Mouse (Mus musculus) right cerebral cortex, postnatal 4 days (tissue): ENCODE measurements around the gene Tns1.

Source experiments
- DNase-seq: peaks from one replicate; pipeline ENCODE4 v3.0.0-alpha.2; 2022

The Tns1 gene

DNA sequence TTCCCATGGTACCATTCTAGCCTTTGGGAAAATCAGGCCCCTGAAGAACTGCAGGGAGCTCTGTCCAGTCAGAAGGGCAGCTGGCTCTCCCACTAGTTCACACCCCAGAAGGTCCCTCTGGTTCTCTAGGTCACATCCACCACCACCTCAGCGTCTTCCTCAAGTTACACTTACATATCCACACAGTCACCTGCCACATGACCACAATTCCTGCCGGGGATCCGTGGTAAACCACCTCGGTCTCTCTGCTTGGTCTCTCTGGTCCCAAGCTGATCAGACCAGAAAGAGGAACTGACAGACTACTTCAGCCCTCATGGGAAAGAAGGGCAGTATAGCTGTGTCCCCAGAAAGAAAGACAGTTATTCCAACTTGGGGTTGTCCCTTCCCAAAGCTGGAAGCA lies 68.7 kb downstream of the Tns1 start:
- DNase-seq = no peak

DNA sequence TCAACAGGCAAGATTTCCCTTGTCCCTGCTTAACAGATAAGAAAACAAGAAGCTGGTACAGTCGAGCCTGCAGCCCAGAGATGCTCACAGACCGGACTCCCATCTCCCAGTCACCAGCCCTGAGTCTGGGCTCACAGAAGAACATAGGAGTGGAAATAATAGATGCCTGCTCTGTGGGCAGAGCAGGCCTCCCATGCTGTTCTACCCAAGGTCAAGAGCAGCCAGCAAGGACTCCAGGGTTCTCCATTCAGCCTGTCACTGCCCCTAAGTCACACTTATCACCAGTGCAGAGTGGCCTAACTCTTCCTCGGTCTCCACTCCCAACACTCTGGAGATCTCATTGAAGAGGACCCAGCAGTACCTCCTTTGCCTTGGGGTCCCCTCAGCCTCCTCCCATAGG lies 69.8 kb downstream of the Tns1 start:
- no peak for DNase-seq

DNA sequence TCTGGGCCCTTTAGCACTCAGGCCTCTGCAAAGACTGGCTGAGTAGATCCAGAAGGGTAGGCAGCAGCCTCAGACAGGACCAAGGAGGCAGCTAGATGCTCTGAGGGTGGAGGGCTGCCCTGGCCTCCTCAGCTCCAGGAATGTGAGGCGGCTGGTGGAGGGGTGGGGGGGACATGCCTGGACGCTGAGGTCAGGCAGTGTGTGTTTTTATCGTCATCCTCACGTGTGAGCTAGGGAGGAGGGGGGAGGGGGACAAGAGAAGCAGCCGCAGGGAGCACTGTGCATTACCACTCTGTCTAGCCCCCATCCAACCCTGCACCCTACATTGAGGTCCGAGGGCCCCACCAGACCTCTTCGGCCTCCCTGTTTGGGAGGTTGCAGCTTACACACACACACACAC lies 70.2 kb downstream of the Tns1 start:
- no peak for DNase-seq

DNA sequence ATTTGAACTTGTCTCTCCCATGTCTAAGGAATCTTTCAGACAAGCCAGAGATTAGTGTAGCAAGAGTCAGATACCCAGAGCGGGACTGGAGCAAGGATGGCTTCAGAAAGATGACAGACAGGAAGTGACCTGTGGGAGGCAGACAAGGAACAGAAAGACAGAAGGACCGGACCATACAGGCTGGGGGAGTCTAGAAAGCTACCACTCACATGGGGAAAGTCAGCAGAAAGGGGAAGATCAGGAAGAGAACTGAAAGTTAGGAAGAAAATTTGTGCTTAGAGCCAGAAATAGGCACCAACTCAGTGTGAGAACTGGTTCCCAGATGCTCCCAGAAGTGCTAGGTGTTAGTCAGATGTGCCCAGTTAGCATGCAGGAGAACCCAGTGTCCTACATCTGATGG lies 71.2 kb downstream of the Tns1 start:
- no peak for DNase-seq

DNA sequence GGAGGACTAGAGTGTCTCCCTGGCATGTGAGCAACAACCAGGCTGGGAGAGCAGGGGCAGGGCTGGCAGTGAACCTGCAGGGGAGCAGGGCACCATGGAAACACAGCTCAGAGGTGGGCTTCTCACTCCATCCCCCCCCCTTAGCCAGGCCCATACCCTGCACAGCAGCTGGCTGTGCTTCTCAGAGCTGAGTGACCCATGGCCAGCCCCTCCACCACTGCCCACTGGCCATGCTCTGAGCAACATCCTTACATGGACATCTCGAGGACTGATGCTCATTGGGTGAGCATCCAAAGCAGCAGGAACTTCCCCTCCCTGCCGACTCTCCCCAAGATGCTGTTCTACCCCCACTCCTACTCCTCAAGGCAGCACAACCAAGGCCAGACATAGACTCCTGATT lies 72.9 kb downstream of the Tns1 start:
- DNase-seq = no peak

DNA sequence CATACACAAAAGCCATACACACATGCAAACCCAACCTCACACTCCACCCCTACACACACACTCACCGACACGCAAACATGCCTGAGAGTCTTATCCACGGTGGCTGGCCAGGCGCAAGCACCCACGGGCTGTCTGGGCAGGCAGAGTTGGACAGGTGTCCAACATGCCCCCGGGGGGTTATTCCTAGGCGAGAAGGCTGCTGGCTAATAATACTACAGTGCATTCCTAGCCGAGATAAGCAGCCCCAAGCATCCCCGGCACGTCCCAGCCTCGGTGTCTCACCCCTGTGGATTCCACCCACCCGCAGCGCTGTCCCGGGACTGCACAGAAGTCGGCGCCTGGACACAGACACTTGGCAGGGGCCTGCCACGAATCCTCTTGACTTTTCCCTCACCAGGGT lies 74.8 kb downstream of the Tns1 start:
- DNase-seq = no peak

DNA sequence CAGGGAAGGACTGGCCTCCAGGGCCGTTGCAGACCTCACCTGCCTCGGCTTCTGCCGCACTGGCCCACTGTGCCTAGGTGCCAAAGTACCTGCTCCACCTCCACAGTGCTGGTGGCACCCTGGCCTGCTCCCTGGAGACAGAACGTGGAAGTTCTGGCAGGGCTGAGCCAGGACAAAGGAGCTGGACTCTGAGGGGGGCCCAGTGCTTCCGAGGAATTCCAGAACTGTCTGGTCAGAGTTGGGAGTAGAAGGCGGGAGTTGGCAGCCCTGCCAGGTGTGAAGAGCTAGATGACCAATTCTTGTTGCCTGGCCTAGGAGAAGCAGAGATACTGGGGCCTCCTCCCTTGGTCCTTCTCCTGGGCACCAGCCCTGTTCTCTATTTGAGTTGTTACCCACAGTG lies 76.5 kb downstream of the Tns1 start:
- DNase-seq = no peak

DNA sequence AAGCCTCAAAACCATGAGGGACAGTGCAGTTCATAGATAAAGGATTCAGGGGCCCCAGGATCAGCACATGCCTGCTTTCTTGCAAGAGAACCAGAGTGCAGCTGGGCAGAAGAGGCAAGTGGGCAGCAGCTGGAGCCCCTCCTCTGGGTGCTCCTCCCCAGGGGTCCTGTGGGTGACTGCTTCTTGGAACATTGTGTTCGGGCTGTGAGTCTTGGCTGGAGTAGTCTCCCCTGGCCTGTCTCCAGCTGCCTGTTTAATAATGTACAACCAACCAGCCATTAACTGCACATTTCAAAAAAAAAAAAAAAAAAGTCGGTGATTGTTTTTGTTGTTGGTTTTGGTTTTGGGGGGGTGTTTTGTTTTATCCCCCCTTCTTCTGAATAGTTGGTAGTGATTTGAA lies 76.9 kb downstream of the Tns1 start:
- DNase-seq = no peak

DNA sequence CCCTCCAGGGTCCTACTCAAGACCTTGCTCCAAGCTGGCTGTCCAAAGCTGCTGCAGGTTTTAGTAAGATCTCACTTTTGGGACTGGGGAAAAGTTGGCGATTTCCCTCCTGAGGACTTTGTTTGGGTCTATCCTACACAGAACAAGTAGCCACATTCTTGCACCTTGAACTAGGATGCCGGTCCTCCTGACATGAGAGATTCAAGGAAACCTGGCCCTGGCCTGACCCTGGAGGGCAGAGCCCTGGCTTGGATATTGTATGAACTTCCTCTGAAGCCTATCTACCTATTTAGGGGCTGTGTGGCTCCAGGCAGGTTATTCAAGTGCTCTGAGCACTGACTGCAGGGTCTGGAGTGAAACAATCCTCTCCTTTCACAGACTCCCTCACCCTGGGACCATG lies 79.2 kb downstream of the Tns1 start:
- no peak for DNase-seq

DNA sequence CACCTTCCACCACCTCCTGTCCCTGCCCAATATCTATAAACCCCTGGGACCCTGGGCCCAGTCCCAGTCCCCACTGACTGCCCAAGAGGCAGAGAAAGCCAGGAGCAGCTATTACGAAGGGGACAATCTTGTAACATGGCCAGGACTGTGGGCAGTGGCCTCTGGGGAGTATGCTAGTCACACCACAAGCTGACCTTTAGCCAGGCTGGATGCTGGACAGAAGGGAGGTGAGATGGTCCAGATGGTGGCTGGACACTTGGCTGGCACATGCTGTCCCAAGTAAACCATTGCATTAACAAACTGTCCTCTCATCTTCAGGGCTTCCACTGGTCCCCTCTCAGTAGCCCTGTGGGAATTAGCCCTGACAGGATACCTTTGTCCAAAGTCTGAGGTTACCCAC lies 79.8 kb downstream of the Tns1 start:
- DNase-seq = no peak

DNA sequence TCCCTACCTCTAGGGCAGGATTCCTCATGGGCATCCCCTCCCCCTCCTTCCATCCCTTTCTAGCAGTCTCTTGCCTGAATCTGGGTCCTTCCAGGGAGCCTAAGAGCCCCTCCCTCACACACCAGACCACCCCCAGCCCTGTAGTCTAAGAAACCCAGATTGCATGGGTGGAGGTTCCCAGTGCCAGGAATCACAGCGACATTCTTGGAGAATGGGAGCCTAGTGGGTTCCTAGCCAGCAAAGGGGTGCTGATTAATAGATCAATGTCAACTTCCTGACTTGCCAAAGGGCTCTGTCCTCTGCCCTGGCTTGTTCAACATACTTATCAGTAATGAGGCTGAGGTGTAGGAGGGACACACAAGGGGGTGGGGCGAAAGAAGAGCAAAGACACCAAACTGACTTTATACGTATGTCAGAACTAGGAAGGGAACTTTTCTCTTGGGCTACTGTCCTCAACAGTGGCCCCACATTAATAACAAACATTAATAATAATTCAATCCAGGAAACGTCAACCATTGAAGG lies 80.6 kb downstream of the Tns1 start:
- DNase-seq = no peak

DNA sequence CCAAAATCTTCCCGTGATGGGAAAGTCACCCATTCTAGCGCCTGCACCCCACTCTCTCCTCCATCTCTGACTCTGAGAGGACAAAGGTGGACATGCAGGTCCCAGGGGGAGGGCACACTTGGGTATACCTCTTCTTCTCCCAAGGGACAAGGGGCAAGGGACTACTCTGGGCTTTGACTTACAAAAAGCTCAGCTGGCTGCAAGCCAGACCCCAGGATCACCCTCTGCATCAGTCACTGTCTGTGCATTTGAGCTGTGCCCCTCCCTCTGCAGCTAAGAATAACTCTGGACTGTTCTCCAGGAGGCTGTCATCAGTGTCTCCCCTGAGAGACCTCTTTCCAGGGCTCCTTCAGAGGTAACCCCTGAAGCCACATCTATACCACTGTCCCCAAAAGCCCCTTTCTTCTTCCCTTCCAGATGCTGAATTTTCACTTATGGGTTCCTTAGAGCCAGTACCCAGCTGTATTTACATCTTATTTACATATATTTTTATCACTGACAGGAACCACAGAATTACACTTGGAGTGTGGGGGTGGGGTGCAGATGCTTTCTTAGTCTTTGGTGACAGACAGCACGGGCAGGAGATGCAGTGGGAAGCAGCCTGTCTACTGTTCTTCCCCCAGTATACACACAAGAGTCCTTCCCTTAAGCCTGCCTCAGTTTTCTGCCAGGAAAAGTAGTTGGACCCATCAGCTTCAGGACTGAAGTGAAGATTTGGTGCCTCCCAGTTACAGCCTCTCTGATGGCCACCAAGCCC lies 81.4 kb downstream of the Tns1 start:
- no peak for DNase-seq

DNA sequence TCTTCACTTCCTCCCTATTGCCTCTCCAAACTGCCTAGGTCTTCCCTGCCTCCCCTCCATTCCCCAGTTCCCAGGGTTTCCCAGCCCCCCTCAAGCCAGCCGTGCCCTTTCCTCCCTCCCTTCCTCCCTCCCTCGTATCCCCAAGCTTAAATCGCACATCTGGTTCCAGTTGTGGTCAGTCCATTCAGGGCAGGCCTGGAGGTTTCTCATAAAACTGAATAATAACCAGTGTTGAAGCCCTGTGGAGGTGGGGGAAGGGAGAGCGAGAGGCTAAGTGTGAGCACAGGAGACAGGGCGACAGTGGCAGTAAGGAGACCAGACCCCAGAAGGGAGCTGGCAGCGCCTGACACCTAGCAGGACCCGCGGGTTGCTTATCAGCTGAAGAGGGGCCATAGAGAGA lies 82.6 kb downstream of the Tns1 start:
- no peak for DNase-seq

DNA sequence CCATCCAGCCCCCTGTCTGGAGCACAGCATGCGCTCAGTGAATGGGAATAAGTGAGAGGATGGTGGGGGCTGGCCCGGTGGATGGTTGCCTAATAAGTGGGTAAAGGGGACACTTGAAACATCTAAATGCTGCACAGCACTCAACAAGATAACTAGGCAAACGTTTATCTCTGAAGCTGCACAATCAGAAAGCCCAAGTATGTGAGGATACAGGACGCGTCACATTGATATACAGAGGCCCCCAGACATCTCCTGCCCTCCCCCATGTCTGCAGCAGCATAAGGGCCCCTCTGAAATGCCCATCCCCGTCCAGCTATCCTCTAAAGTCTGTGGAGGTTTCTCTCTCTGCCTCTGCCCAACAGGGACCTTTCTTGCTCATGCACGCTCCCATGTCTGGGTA lies 83.1 kb downstream of the Tns1 start:
- DNase-seq = no peak

DNA sequence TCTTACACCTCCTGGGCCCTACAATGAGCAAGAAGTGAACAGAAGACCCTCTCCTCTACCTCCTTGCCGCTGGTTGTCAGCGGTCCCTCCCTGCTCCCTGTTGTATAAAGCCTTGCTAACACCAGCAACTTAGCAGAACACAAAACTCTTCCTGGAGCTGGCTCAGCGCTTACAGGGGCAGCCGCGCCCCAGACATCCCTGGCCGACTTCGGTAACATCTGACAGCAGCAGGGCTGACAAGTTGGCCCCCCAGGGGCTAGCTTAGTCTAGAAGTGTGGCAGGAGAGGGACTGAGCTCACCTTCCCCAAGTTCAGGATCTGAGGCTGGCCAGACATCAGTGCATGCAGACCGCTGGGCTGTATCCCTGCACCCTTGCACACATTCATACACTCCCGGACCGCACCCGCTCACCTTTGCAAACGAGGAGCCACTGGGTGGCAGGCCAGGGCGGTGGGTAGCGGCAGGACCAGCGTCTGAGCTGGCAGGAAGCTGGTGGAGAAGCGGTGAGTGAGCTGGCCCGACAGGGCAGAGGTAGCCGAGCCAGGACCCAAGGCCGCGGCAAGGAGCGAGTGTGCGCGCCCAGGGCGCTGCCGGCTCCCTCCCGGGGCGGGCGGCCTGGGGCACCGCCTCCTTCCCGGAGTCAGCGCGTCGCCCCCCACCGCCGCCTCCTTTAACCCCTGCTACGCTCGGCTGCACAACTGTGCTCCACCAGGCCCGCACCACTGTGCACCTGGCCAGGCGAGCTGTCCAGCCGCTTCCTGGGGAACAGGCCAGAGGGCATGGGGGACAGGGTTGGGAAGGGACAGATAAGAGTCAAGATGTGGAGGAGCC lies 87.5 kb downstream of the Tns1 start:
- DNase-seq = no peak

DNA sequence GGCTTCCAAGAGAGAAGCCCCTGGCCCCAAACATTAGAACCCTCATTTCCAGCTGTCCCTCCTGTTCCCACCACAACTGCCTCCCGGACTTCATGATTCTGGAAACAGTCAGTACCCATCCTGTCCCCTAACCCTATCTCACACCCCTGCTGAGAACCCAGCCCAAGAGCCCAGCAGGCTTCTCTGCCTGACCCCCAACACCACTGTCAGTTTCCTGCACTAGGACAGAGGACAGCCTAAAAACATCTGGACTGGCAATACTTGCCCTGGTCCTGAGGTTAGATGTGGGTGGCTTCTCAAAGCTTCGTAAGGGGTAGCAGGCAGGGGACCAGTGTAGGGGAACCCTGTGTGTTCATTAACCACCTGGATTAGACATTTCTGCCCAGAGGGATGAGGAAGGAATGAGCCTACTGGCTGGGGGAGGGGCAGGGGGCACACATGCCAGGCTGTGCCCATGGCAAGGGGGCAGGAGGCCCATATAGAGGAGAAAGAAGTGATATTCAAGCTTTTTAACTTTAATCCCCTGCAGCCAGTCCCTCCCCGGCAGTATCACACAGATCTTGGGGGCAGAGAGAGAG lies 88.2 kb downstream of the Tns1 start:
- no peak for DNase-seq

DNA sequence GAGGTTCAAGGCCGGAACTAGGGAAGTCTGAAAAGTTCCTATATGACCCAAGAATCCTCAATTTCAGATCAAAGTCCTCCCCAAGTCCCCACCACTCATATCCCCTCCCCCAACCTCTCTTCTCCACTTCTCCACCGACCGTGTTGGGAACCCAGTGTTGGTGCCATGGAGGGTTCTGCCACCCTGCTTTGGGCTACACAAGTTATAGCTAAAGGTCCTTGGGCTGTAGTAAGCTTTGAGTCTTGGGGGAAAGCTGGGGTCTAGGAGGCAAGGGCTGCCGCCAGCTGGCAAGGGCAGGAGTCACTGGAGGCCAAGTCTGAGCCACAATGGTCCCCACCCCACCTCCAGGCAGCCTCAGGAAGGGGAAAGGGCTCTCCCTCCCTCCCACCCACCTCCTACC lies 88.8 kb downstream of the Tns1 start:
- DNase-seq = no peak

DNA sequence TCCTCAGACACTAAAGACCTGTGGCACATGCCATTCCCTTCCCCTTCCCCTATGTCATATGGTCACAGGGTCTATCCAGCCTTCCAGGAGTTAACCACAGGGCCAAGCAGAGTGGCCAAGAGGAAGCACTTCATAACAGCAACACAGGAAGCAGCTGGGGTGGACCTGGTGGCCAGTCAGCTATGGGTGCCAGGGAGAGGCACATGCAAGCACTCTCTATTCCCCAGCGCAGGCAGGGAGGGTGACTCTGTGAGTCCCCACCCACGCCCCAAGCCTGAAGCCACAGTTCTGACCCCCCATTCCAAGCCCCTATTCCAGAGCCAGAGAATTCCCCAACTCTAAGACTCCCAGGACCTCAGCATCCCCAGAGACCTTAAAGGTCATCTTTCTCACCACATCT lies 89.5 kb downstream of the Tns1 start:
- DNase-seq = no peak

DNA sequence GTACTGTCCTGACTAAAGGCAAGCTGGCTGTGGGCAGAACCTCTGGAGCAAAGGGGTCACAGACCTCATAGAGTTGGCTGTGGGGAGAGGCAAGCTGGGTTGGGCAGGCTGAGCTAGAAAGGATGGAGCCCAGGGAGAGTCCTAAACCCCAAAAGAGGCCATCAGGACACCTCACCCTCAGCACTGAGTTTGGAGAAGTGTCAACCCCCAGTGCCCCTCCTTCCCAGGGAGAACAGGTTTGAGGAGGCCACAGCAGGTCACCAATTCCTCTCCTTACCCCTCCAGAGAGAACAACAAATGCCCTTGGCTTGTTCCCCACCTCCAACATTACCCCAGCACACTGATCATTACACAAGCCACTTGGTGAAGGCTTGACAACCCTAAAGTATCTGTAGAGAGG lies 90.0 kb downstream of the Tns1 start:
- no peak for DNase-seq

DNA sequence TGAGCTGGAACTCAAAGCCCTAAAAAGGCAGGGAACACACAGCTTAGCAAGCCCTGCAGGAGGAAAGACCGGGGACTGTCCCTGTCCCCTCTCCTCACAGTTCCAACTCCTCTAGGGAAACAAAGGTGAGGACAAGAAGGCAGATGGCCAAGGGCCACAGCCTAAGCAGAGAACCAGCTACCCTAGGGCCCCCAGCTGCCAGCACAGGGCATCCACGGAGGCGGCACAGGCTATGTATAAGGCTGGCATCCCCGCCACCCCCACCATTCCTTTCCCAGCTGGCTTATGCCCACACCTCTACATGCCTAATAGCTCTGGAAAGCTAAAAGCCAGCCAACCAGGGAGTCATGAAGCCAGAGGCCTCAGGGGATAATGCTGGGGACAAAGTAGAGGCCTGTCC lies 90.8 kb downstream of the Tns1 start:
- DNase-seq = no peak

DNA sequence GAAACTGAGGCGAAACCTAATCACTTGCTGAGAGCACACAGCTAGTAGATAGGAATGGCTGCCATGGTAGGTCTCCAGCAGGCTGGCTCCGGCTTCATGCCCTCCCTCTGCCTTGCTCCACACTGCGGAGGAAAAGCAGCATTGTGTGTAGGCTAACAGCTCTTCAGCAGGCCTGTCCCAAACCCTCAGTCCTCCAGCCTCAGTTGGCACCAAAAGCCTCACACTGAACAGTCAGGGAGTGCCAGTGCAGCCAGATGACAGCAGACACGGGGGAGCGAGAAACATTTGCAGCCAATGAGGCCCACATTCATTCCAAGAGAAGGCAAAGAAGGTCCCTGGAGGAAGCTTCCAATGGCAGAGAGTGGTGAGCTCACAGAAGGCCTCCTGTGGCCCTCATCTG lies 91.3 kb downstream of the Tns1 start:
- peak; percentile 12 for DNase-seq

DNA sequence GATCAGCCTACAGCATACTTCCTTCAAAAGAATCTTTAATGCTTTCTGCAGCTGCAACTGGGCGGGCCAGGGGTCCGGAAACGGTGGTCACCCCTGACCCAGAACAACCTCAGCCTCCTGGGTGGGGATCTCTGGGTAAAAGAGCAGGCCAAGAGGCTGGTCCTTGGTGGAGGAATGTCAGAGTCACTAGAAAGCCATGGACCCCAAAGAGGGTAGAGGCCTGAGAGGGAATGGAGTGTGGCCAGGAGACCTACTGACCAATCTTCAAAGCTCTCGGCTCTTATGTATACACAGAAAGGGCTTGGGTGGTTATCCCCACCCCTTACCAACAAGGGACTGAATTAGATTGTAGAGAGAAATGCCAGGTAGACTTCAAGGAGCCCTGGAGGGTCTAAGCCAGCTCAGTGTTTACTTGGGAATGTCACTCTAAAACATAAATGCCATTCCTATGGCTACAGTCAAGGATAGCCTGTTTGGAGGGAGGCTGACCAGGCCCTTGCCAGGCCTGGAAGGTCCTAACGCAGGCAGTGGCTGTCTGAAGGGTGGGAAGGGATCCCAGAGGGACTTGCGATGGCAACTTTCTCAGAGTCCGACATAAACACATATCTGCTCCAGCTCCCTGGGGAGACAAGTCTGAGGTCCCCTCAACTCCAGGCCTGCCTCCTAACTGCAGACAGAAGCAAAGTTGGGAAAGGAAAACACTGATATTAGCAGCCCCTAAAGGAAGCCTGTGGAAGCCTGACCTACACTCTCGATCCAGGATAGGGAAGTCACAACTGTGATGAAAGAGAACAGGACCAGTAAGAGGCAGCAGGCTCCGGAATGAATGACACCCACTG lies 92.3 kb downstream of the Tns1 start:
- no peak for DNase-seq

DNA sequence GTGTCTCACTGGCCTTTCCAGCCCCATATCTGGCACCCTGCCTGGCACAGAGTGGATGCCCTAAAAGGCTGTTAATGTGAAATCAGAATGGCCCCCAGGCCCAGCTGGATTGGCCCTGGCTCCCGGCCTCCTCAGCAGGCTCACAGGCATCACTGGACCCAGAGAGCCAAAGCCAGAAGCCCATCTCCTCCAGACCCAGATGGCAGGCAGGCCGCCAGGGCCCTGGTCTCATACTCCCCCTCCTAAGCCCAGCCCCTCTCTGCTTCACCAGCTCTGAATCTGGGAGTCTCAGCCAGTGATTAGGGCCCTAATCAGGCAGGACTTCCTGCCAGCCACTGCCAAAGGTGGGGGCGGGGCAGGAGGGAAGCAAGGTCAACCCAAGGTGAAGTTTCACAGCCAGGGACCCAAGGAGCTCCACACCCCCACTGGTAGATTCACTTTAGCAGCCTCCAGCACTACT lies 93.3 kb downstream of the Tns1 start:
- DNase-seq = peak; percentile 48
